Mouse (Mus musculus) neutrophil, adult 5-6 weeks (primary cell): ENCODE data around the gene Clec2e. TPM values are rescaled to one million over a fixed set of nuclear protein-coding genes. Genes with fewer than 3 reads are reported as not detected.

ENCODE experiments used
- ATAC-seq: fragments of 151-379, 151-347 bp; 2 replicates; pipeline ENCODE4 v1.8.0; 2017; ENCODE audit warnings: mild to moderate bottlenecking, moderate TSS enrichment; ENCODE audit not compliant: insufficient number of reproducible peaks, poor library complexity, low FRiP score, severe bottlenecking; ENCODE audit errors: extremely low read depth
- total RNA-seq: library from RNA; stranded (forward); fragments of 200-1000 nt; gene quantifications from 2 replicates; pipeline ENCODE4 v1.2.3, GENCODE M21; 2017

The Clec2e gene
- total RNA-seq, 1 experiment from 2014 or later = 0.23 TPM

- no peak for ATAC-seq
These were observed 34.2 kb downstream of the Clec2e start for GRCm38 (mm10) chr6:129066530-129066929.

GRCm38 (mm10) chr6:129065857-129066256 lies 34.9 kb downstream of the Clec2e start:
- no peak for ATAC-seq

- no peak for ATAC-seq
These were observed 35.3 kb downstream of the Clec2e start for GRCm38 (mm10) chr6:129065407-129065806.

GRCm38 (mm10) chr6:129058013-129058412 lies 42.7 kb downstream of the Clec2e start:
- ATAC-seq = peak; percentile 87

- no peak for ATAC-seq
These were observed 44.5 kb downstream of the Clec2e start for GRCm38 (mm10) chr6:129056237-129056636.

- ATAC-seq = no peak
These were observed 49.0 kb downstream of the Clec2e start for GRCm38 (mm10) chr6:129051731-129052130.

GRCm38 (mm10) chr6:129051086-129051485 lies 49.6 kb downstream of the Clec2e start:
- no peak for ATAC-seq

- ATAC-seq = no peak
These were observed 51.0 kb downstream of the Clec2e start for GRCm38 (mm10) chr6:129049596-129050251.

- ATAC-seq = peak; percentile 90
These were observed 51.7 kb downstream of the Clec2e start for GRCm38 (mm10) chr6:129048857-129049473.

GRCm38 (mm10) chr6:129048381-129048780 lies 52.3 kb downstream of the Clec2e start:
- no peak for ATAC-seq

GRCm38 (mm10) chr6:129045601-129046000 lies 55.1 kb downstream of the Clec2e start, which contains the start of gene Klrb1f:
Klrb1f (plus strand) TSS chr6:129045901.
- ATAC-seq = no peak

GRCm38 (mm10) chr6:129042470-129042869 lies 58.2 kb downstream of the Clec2e start:
- ATAC-seq = no peak

Other genes starting within 250 kb of the Clec2e start
- gene Clec2i, start 213.3 kb downstream of the Clec2e start, total RNA-seq = 148 and 170 TPM in 2 replicates
- 20.4 and 25.3 TPM in 2 replicates for gene BC035044, start 209.8 kb downstream of the Clec2e start, total RNA-seq
- 2.9 TPM in 1 of 2 replicates, not detected in the other for gene Clec2g, start 166.5 kb downstream of the Clec2e start, total RNA-seq
- gene Klrb1f, start 55.0 kb downstream of the Clec2e start, total RNA-seq = 0.86 and 1.2 TPM in 2 replicates
- 513 and 543 TPM in 2 replicates for gene Clec2d, start 79.7 kb upstream of the Clec2e start, total RNA-seq
- 295 and 306 TPM in 2 replicates for gene Cd69, start 174.5 kb upstream of the Clec2e start, total RNA-seq
- 0.37 TPM in 1 of 2 replicates, not detected in the other for gene 4922502D21Rik, start 230.9 kb upstream of the Clec2e start, total RNA-seq
- 59.1 and 63.0 TPM in 2 replicates for gene Clec12a, start 241.8 kb upstream of the Clec2e start, total RNA-seq